ENCODE assay signal across 13 mouse cellular contexts in genomic region chr19:10469171-10469658, GRCm38 (mm10). TPM values are rescaled to one million over a fixed set of nuclear protein-coding genes. Genes with fewer than 3 reads are reported as not detected.
A peak's percentile ranks its signal among the peaks of the same experiment; 100 is the strongest.
DNase-seq lines count a peak whose midpoint lies in the region; ATAC-seq and TF ChIP-seq lines count a peak whose summit lies in the region.
"Had no signal": no experiment of that assay in that cellular context is flagged by ENCODE, and none has a peak within 500 bp of the region (broad histone marks: within the 10 kb centered on the region; RNA-seq: fewer than 3 reads in every experiment).

No protein-coding gene starts in this region.

- H3K9me3 ChIP-seq in forebrain, postnatal 0 days (ENCODE audit: low read length) = no peaks in the 10 kb centered on the region
- H3K9me3 ChIP-seq in forebrain, embryonic 11.5 days (ENCODE audit: control insufficient read depth, low read length) = no peaks in the 10 kb centered on the region
- H3K9me3 ChIP-seq: neural tube, embryonic 13.5 days had no signal

- H3K4me2 ChIP-seq in forebrain, postnatal 0 days (ENCODE audit: low read depth) = no peak overlapping the region
- no peak overlapping the region for H3K4me2 ChIP-seq in forebrain, embryonic 11.5 days (ENCODE audit: low read depth, low read length, severe bottlenecking)
- H3K4me2 ChIP-seq: neural tube, embryonic 13.5 days had no signal

- no peaks in the 10 kb centered on the region for H3K27me3 ChIP-seq in forebrain, postnatal 0 days (ENCODE audit: insufficient read depth, low read length)
- H3K27me3 ChIP-seq in forebrain, embryonic 11.5 days (ENCODE audit: control insufficient read depth, insufficient read depth, low read length) = no peaks in the 10 kb centered on the region
- H3K27me3 ChIP-seq: neural tube, embryonic 13.5 days had no signal

- no peaks in the 10 kb centered on the region for H3K4me1 ChIP-seq in forebrain, postnatal 0 days (ENCODE audit: insufficient read depth)
- H3K4me1 ChIP-seq in forebrain, embryonic 11.5 days (replicated peaks; ENCODE audit: control insufficient read depth, insufficient read depth, low read length) = no peaks in the 10 kb centered on the region; the same call in 1 of the 2 replicates
- H3K4me1 ChIP-seq: neural tube, embryonic 13.5 days had no signal

- no peak overlapping the region for H3K4me3 ChIP-seq in forebrain, postnatal 0 days (ENCODE audit: low read depth, low read length)
- H3K4me3 ChIP-seq in forebrain, embryonic 11.5 days (ENCODE audit: low read depth, low read length) = no peak overlapping the region
- H3K4me3 ChIP-seq: gastrocnemius, adult 2 months; neural tube, embryonic 13.5 days had no signal

- no peaks in the 10 kb centered on the region for H3K36me3 ChIP-seq in forebrain, postnatal 0 days (ENCODE audit: insufficient read depth)
- H3K36me3 ChIP-seq in forebrain, embryonic 11.5 days (ENCODE audit: control insufficient read depth, insufficient read depth, low read length) = no peaks in the 10 kb centered on the region
- H3K36me3 ChIP-seq: neural tube, embryonic 13.5 days had no signal

- no peak overlapping the region for H3K9ac ChIP-seq in forebrain, postnatal 0 days
- H3K9ac ChIP-seq in forebrain, embryonic 11.5 days (ENCODE audit: low read length) = no peak overlapping the region
- H3K9ac ChIP-seq: liver, embryonic 14.5 days; neural tube, embryonic 13.5 days had no signal

- no peak for DNase-seq in forebrain, postnatal 0 days
- no peak for DNase-seq in forebrain, embryonic 11.5 days (ENCODE audit: low spot score)
- DNase-seq in layer of hippocampus, adult 11-12 months (ENCODE audit: low spot score) = peak; percentile 63
- no peak for DNase-seq in layer of hippocampus, postnatal 25 days (ENCODE audit: extremely low spot score in 1 of 2, low spot score in 1 of 2)
- DNase-seq in adrenal gland, postnatal 14 days = peak; percentile 60
- DNase-seq in lung, postnatal 25 days (ENCODE audit: low spot score) = peak; percentile 22
- DNase-seq in cerebellum, adult 11-12 months = no peak
- DNase-seq in embryo, embryonic 9.5 days (ENCODE audit: extremely low spot score) = no peak
- DNase-seq: gastrocnemius, adult 2 months; kidney, adult 8-10 months had no signal

- 0 out of 2 replicates have a peak, but pooled peaks have one; percentile 16 for ATAC-seq in forebrain, postnatal 0 days
- no peak for ATAC-seq in forebrain, embryonic 11.5 days (replicated peaks; ENCODE audit: low FRiP score)

- no peak for TF ChIP-seq CTCF in forebrain, postnatal 0 days (IDR thresholded peaks at IDR 0.05; ENCODE audit: low read depth)

- 60% methylated on average over 8 of the region's 8 CpGs for WGBS in forebrain, postnatal 0 days
- 65% methylated on average over 8 of the region's 8 CpGs for WGBS in forebrain, embryonic 11.5 days

- H3K27ac ChIP-seq in forebrain, postnatal 0 days (ENCODE audit: low read depth, low read length) = no peak overlapping the region
- no peak overlapping the region for H3K27ac ChIP-seq in forebrain, embryonic 11.5 days (ENCODE audit: low read depth, low read length)
- H3K27ac ChIP-seq: gastrocnemius, adult 2 months; liver, embryonic 14.5 days; neural tube, embryonic 13.5 days had no signal

RNA-seq across cellular contexts. Expression of gene Lrrc10b, which starts 11.9 kb away (rescaled TPM):
- 6.5 and 7.7 TPM in 2 replicates for total RNA-seq in forebrain, postnatal 0 days (2014; rRNA removed)
- polyA plus RNA-seq in forebrain, postnatal 0 days (2015; fragmentation: Nextera tagmentation; extraction: Ambion mirVana) = 1.1 and 2.5 TPM in 2 replicates
- 0.33 and 0.71 TPM in 2 replicates for polyA plus RNA-seq in forebrain, embryonic 11.5 days (2014; fragmentation: Nextera tagmentation; extraction: Ambion mirVana)
- total RNA-seq in layer of hippocampus, postnatal 25 days (2021) = 10 to 100 TPM; 76.2 to 78.9 TPM
- 3.9 and 5.8 TPM in 2 replicates for total RNA-seq in adrenal gland, postnatal 14 days (2021)
- total RNA-seq: common myeloid progenitor, adult 5-6 weeks had no signal

RNA-seq across cellular contexts. Expression of gene Ppp1r32, which starts 13.5 kb away (rescaled TPM):
- 3.5 and 5.1 TPM in 2 replicates for total RNA-seq in forebrain, postnatal 0 days (2014; rRNA removed)
- polyA plus RNA-seq in forebrain, postnatal 0 days (2015; fragmentation: Nextera tagmentation; extraction: Ambion mirVana) = 4.4 and 6.0 TPM in 2 replicates
- 0.41 and 0.64 TPM in 2 replicates for polyA plus RNA-seq in forebrain, embryonic 11.5 days (2014; fragmentation: Nextera tagmentation; extraction: Ambion mirVana)
- 1 to 10 TPM; 1.7 to 3.4 TPM for total RNA-seq in layer of hippocampus, postnatal 25 days (2021)
- total RNA-seq in adrenal gland, postnatal 14 days (2021) = 0.53 and 0.63 TPM in 2 replicates
- total RNA-seq: common myeloid progenitor, adult 5-6 weeks had no signal

RNA-seq across cellular contexts. Expression of gene Cpsf7, which starts 55.9 kb away (rescaled TPM):
- total RNA-seq in forebrain, postnatal 0 days (2014; rRNA removed) = 62.6 and 74.9 TPM in 2 replicates
- 37.6 and 41.9 TPM in 2 replicates for polyA plus RNA-seq in forebrain, postnatal 0 days (2015; fragmentation: Nextera tagmentation; extraction: Ambion mirVana)
- polyA plus RNA-seq in forebrain, embryonic 11.5 days (2014; fragmentation: Nextera tagmentation; extraction: Ambion mirVana) = 78.4 and 82.1 TPM in 2 replicates
- 10 to 100 TPM; 65.9 to 72.2 TPM for total RNA-seq in layer of hippocampus, postnatal 25 days (2021)
- 52.9 and 67.6 TPM in 2 replicates for total RNA-seq in adrenal gland, postnatal 14 days (2021)

RNA-seq across cellular contexts. Expression of gene Sdhaf2, which starts 56.7 kb away (rescaled TPM):
- total RNA-seq in forebrain, postnatal 0 days (2014; rRNA removed) = 51.1 and 62.9 TPM in 2 replicates
- polyA plus RNA-seq in forebrain, postnatal 0 days (2015; fragmentation: Nextera tagmentation; extraction: Ambion mirVana) = 53.6 and 59.5 TPM in 2 replicates
- polyA plus RNA-seq in forebrain, embryonic 11.5 days (2014; fragmentation: Nextera tagmentation; extraction: Ambion mirVana) = 57.1 and 60.9 TPM in 2 replicates
- total RNA-seq in layer of hippocampus, postnatal 25 days (2021) = 10 to 100 TPM; 52.4 to 60.0 TPM
- 49.9 and 55.7 TPM in 2 replicates for total RNA-seq in adrenal gland, postnatal 14 days (2021)

Comparison
In these comparisons a context has a peak if more than half of its experiments do, and no peak if none do; other contexts are left out.
1. DNase-seq: peak in layer of hippocampus, adult 11-12 months (single experiment), adrenal gland, postnatal 14 days (single experiment) and lung, postnatal 25 days (single experiment); none in forebrain, postnatal 0 days (single experiment), forebrain, embryonic 11.5 days (single experiment), layer of hippocampus, postnatal 25 days (0 of 2), cerebellum, adult 11-12 months (single experiment) and embryo, embryonic 9.5 days (single experiment).